ENCODE assay signal across 22 mouse cellular contexts in genomic region chr3:154373536-154373935, GRCm38 (mm10). TPM values are rescaled to one million over a fixed set of nuclear protein-coding genes. Genes with fewer than 3 reads are reported as not detected.
DNase-seq lines count a peak whose midpoint lies in the region; ATAC-seq and TF ChIP-seq lines count a peak whose summit lies in the region.
"Had no signal": no experiment of that assay in that cellular context is flagged by ENCODE, and none has a peak within 500 bp of the region (broad histone marks: within the 10 kb centered on the region; RNA-seq: fewer than 3 reads in every experiment).

No protein-coding gene starts in this region.

- H3K27ac ChIP-seq in forebrain, embryonic 16.5 days (ENCODE audit: low read length) = no peak overlapping the region
- H3K27ac ChIP-seq in forebrain, embryonic 14.5 days (ENCODE audit: low read depth, low read length) = no peak overlapping the region
- no peak overlapping the region for H3K27ac ChIP-seq in embryonic facial prominence, embryonic 15.5 days (replicated peaks)
- H3K27ac ChIP-seq in lung, postnatal 0 days (ENCODE audit: low read length) = no peak overlapping the region
- H3K27ac ChIP-seq: forebrain, embryonic 12.5 days; gastrocnemius, adult 2 months; heart, embryonic 15.5 days; hindbrain, embryonic 13.5 days; hindbrain, postnatal 0 days had no signal

- H3K27me3 ChIP-seq in forebrain, embryonic 16.5 days (replicated peaks; ENCODE audit: control insufficient read depth, insufficient read depth, low read length) = no peaks in the 10 kb centered on the region
- H3K27me3 ChIP-seq in forebrain, embryonic 14.5 days (replicated peaks; ENCODE audit: control insufficient read depth, insufficient read depth, low read length) = no peaks in the 10 kb centered on the region
- H3K27me3 ChIP-seq in embryonic facial prominence, embryonic 15.5 days = no peaks in the 10 kb centered on the region
- H3K27me3 ChIP-seq in lung, postnatal 0 days (replicated peaks; ENCODE audit: insufficient read depth, low read length) = no peaks in the 10 kb centered on the region
- H3K27me3 ChIP-seq: heart, embryonic 15.5 days had no signal

- no peaks in the 10 kb centered on the region for H3K4me1 ChIP-seq in forebrain, embryonic 16.5 days (replicated peaks; ENCODE audit: control insufficient read depth, insufficient read depth, low read length)
- H3K4me1 ChIP-seq in forebrain, embryonic 14.5 days (ENCODE audit: control insufficient read depth, insufficient read depth, low read length) = no peaks in the 10 kb centered on the region
- no peaks in the 10 kb centered on the region for H3K4me1 ChIP-seq in embryonic facial prominence, embryonic 15.5 days
- no peaks in the 10 kb centered on the region for H3K4me1 ChIP-seq in lung, postnatal 0 days (ENCODE audit: insufficient read depth, low read depth, low read length)
- H3K4me1 ChIP-seq: forebrain, embryonic 12.5 days; heart, embryonic 15.5 days; hindbrain, embryonic 13.5 days had no signal

- H3K4me3 ChIP-seq in forebrain, embryonic 16.5 days (replicated peaks; ENCODE audit: low read length) = no peak overlapping the region
- no peak overlapping the region for H3K4me3 ChIP-seq in forebrain, embryonic 14.5 days (ENCODE audit: low read depth, low read length)
- no peak overlapping the region for H3K4me3 ChIP-seq in embryonic facial prominence, embryonic 15.5 days (replicated peaks)
- H3K4me3 ChIP-seq in lung, postnatal 0 days (ENCODE audit: low read depth, low read length) = no peak overlapping the region
- H3K4me3 ChIP-seq: forebrain, embryonic 12.5 days; gastrocnemius, adult 2 months; heart, embryonic 15.5 days; hindbrain, embryonic 13.5 days had no signal

- no peak overlapping the region for H3K9ac ChIP-seq in forebrain, embryonic 16.5 days (replicated peaks; ENCODE audit: low read depth, low read length)
- no peak overlapping the region for H3K9ac ChIP-seq in forebrain, embryonic 14.5 days (ENCODE audit: low read length)
- no peak overlapping the region for H3K9ac ChIP-seq in embryonic facial prominence, embryonic 15.5 days
- H3K9ac ChIP-seq in lung, postnatal 0 days (replicated peaks; ENCODE audit: low read depth) = no peak overlapping the region
- H3K9ac ChIP-seq: forebrain, embryonic 12.5 days; heart, embryonic 15.5 days; hindbrain, embryonic 13.5 days had no signal

- H3K9me3 ChIP-seq in forebrain, embryonic 16.5 days (ENCODE audit: control insufficient read depth, low read length) = no peaks in the 10 kb centered on the region
- H3K9me3 ChIP-seq in forebrain, embryonic 14.5 days (replicated peaks; ENCODE audit: control insufficient read depth, low read length) = no peaks in the 10 kb centered on the region
- no peaks in the 10 kb centered on the region for H3K9me3 ChIP-seq in embryonic facial prominence, embryonic 15.5 days (replicated peaks)
- no peaks in the 10 kb centered on the region for H3K9me3 ChIP-seq in lung, postnatal 0 days (ENCODE audit: low read length)
- H3K9me3 ChIP-seq: forebrain, embryonic 12.5 days; heart, embryonic 15.5 days; hindbrain, embryonic 13.5 days had no signal

- no peaks in the 10 kb centered on the region for H3K36me3 ChIP-seq in forebrain, embryonic 16.5 days (ENCODE audit: control insufficient read depth, insufficient read depth)
- H3K36me3 ChIP-seq in forebrain, embryonic 14.5 days (ENCODE audit: control insufficient read depth, insufficient read depth, low read length) = no peaks in the 10 kb centered on the region
- H3K36me3 ChIP-seq in embryonic facial prominence, embryonic 15.5 days = no peaks in the 10 kb centered on the region
- H3K36me3 ChIP-seq in lung, postnatal 0 days (ENCODE audit: insufficient read depth, low read length) = no peaks in the 10 kb centered on the region
- H3K36me3 ChIP-seq: forebrain, embryonic 12.5 days; heart, embryonic 15.5 days; hindbrain, embryonic 13.5 days had no signal

- ATAC-seq in forebrain, embryonic 16.5 days = peak; percentile 45
- no peak for ATAC-seq in forebrain, embryonic 14.5 days
- ATAC-seq in embryonic facial prominence, embryonic 15.5 days (ENCODE audit: insufficient number of reproducible peaks, low FRiP score, low TSS enrichment, low read depth) = peak; percentile 47; the same call in 1 of the 2 replicates
- no peak for ATAC-seq in erythroid progenitor cell, adult 5-6 weeks (replicated peaks; ENCODE audit: low FRiP score, poor library complexity, severe bottlenecking)
- ATAC-seq in lung, postnatal 0 days = no peak
- ATAC-seq: hindbrain, postnatal 0 days had no signal

- H3K4me2 ChIP-seq in forebrain, embryonic 16.5 days (ENCODE audit: low read length) = no peak overlapping the region
- H3K4me2 ChIP-seq in forebrain, embryonic 14.5 days (ENCODE audit: low read length) = no peak overlapping the region
- H3K4me2 ChIP-seq in embryonic facial prominence, embryonic 15.5 days (replicated peaks) = no peak overlapping the region
- H3K4me2 ChIP-seq in lung, postnatal 0 days (replicated peaks; ENCODE audit: low read depth, low read length) = no peak overlapping the region
- H3K4me2 ChIP-seq: forebrain, embryonic 12.5 days; heart, embryonic 11.5 days; heart, embryonic 15.5 days; hindbrain, embryonic 13.5 days had no signal

- 73% methylated on average over 5 of the region's 5 CpGs for WGBS in forebrain, embryonic 16.5 days
- 64% methylated on average over 5 of the region's 5 CpGs for WGBS in forebrain, embryonic 14.5 days
- WGBS in embryonic facial prominence, embryonic 15.5 days = 56% methylated on average over 5 of the region's 5 CpGs
- WGBS in lung, postnatal 0 days = 65% methylated on average over 5 of the region's 5 CpGs

- no peak for TF ChIP-seq CTCF in lung, postnatal 0 days (IDR thresholded peaks at IDR 0.05)

- no peak for TF ChIP-seq EP300 in lung, postnatal 0 days (IDR thresholded peaks at IDR 0.05)

- no peak for DNase-seq in forebrain, embryonic 14.5 days (ENCODE audit: low spot score)
- DNase-seq in right cerebral cortex, adult 18-20 months = peak; percentile 3
- DNase-seq in right cerebral cortex, postnatal 25 days = no peak
- no peak for DNase-seq in lung, postnatal 0 days (ENCODE audit: low spot score)
- DNase-seq: adrenal gland, postnatal 10 days; cerebellum, adult 18-20 months; gastrocnemius, adult 2 months; gastrocnemius, postnatal 25 days; heart, adult 18-20 months; heart, postnatal 14 days; kidney, adult 11 months had no signal

RNA-seq across cellular contexts. Expression of gene Lhx8, which starts 43.1 kb away (rescaled TPM):
- polyA plus RNA-seq in forebrain, embryonic 16.5 days (2015; fragmentation: Nextera tagmentation; extraction: Ambion mirVana) = 21.5 and 35.3 TPM in 2 replicates
- polyA plus RNA-seq in forebrain, embryonic 14.5 days (2014; fragmentation: Nextera tagmentation; extraction: Ambion mirVana) = 22.6 and 25.1 TPM in 2 replicates
- 29.9 and 33.6 TPM in 2 replicates for polyA plus RNA-seq in embryonic facial prominence, embryonic 15.5 days (2015; fragmentation: Nextera tagmentation; extraction: Ambion mirVana)
- not detected in 2 replicates for total RNA-seq in erythroid progenitor cell, adult 5-6 weeks (2015; ENCODE audit: low replicate concordance)
- total RNA-seq in erythroid progenitor cell, adult 5-6 weeks (2017; ENCODE audit: low replicate concordance) = not detected in 2 replicates
- not detected in 2 replicates for polyA plus RNA-seq in lung, postnatal 0 days (2015; fragmentation: Nextera tagmentation; extraction: Ambion mirVana)
- total RNA-seq: ES-E14; gastrocnemius, postnatal 25 days; heart, adult 18-20 months; heart, postnatal 14 days; hematopoietic stem cell, adult 5-6 weeks; hindbrain, postnatal 0 days had no signal
- polyA plus RNA-seq: intestine, embryonic 14.5 days had no signal

Comparison
In these comparisons a context has a peak if more than half of its experiments do, and no peak if none do; other contexts are left out.
1. ATAC-seq: peak in forebrain, embryonic 16.5 days (single experiment) and embryonic facial prominence, embryonic 15.5 days (single experiment); none in forebrain, embryonic 14.5 days (single experiment), erythroid progenitor cell, adult 5-6 weeks (single experiment) and lung, postnatal 0 days (single experiment).
2. RNA of gene Lhx8, which starts 43.1 kb away (polyA plus RNA-seq): 21.5 to 35.3 TPM in forebrain, embryonic 16.5 days, 29.9 to 33.6 TPM in embryonic facial prominence, embryonic 15.5 days and 22.6 to 25.1 TPM in forebrain, embryonic 14.5 days; not detected in lung, postnatal 0 days; every median in the first group is over 10 times any median in the second.